Mouse (Mus musculus): Measurements from ENCODE around the gene Ltb4r2.

Gene Ltb4r2

DNA sequence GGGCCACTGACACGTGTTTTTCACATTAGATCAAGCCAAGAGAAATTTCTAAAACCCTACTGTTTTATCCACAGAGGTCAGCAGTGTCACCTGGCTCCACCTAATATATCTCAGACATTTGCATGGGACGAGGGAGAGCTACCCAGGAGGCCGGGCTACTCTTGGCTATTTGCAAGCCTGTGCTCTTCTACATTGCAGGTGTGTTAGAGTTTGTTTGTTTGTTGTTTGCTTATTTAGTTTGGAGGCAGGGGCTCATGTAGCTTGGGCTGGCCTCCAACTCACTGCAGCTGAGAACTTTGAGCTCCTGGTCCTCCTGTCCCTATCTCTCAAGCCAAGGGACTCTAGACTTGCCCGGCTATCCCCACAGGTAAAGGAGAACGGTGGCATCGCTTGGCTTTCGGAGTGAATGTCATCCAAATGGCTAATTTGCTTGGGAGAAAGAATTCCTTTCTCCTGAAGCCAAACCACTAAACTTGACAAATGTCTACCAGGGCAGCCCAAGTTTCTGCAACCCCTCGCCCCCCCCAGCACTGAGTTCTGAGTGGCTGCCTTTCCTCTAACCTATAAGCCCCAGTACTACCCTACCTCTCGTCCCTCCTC lies 21.2 kb downstream of the Ltb4r2 start:
- peak in 1 of 2 experiments; percentile 6 for DNase-seq

DNA sequence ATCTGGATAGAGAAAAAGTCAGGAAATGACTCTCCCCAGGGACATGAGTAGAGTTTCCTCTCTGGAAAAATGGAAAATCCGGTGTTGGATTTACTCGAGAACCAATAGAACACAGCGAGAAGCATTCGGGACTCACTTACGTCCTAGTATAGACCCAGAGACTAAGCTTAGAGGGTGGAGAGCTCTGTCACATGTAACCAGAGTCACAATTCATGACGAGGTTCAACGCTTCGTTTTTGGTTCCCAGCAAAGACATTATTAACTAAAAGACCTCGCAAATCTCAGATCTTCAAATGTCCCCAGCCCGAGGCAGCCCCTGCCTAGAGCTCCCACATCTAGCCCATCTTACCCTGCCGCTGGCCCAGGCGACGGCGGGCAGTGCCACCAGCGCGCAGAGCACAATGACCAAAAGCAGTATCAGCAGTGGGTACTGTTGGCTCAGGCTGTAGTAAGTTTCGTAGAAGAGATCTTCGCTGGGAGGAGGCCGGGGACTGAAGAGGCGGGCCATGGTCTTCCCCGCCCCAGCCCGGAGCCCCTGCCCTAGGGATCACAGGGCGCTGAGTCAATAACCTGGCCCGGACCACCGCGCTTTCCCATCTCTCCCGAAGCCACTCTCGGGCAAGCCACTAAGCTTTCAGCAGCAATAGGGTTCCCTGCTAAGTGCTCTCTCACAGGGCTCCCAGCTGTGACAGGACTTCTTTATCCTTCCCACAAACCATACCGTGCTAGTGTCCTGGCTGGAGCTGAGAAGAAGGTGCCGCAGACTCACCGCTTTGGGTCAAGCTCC lies 22.1 kb downstream of the Ltb4r2 start:
- DNase-seq = peak in 1 of 2 experiments; percentile 13

DNA sequence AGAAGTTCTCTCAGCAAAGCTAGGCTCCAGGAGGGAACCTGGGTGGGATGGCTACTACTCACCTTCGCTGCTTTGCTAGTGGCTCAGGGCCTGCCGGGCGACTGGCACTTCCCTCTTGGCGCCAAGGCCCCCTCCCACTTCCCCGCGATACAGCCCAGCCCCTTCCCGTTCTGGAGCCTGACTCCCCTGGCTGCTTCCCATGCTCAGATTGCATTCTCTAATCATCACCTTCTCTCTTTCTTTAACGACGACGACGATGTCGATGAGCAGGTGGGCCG lies 22.7 kb downstream of the Ltb4r2 start, which contains the start of gene Adcy4:
Gene Adcy4 (minus strand): TSS at position 138 of the 278 bp plus-strand sequence.
- peak in 1 of 2 experiments; percentile 8 for DNase-seq

DNA sequence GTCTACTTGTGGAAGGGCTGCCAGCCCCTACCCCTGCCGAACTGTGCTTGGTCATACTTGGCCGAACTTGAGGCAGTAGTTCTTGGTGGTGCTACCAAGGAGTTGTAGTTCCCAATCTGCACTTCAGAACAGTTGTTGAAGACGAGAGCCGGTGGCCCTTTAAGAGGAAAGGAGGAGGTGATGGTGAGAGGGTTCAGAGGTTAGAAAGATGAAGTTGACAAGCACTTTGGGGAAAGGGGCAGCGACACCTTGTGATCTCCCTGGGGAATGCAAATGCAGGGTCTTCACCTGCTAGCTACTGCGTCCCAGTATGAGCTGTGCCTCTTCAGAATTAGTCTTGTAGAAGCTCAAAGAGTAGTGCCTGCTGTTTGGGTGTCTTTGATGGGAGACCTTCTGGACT lies 24.0 kb downstream of the Ltb4r2 start:
- DNase-seq = peak in 1 of 2 experiments; percentile 13

DNA sequence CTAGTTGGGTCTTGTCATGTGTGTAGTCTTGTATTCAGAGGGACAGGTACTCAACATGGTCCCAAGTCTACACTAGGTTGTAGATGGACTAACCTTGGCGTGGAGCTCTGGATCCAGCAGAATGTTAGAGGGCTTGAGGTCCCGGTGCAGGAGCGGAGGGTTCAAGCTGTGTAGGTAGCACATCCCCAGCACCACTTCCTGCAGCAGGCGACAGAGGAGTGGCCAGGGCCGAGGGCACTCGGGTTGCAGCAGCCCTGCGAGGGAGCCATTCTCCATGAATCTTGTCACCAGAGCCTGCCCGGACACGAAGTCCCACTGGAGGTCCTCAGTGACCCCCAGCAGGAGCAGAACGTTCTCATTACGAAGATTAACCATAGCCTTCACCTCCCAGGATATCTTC lies 26.5 kb downstream of the Ltb4r2 start:
- no peak for DNase-seq

DNA sequence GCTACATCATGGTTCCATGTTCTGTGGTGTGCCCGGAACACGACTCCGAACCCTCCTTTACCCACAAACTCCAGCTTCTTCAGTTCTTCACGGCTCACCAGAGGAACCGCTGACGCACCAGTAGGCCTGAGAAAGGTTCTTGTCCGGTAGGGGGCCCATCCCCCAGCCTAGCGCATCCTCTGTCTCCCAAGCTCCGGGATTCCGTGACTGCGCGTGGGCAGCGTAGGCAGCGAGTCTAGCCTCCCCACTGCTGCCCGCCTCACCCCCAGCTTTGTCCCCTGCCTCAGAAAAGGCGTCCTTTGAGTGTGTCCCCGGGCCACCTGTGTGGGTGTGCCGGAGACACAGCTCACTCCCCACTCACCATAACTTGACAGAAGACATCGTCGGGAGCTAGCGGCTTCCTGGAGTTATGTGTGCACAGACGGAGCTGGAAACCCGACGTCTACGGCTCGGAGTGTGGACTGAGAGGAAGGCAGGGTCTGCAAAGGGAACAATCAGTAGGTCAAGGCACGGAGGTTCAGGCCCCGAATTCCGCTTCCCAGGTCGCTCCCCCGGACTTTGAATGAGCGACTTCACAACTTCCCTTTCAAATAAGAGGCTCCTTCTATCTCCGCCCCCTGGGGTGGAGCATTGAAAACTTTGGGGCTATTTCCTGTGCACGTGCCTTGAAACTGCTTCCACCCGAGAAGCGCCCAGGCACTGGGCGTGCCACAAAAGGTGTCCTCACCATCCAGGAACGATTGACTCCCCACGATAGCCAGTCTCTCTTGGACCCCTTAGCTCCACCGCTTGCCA lies 27.2 kb downstream of the Ltb4r2 start, which contains the start of gene Ripk3:
Gene Ripk3 (minus strand): TSS at position 610 of the 795 bp plus-strand sequence.
- peak in 1 of 2 experiments; percentile 9 for DNase-seq

GRCm38 (mm10) chr14:55793461-55793860 lies 32.2 kb downstream of the Ltb4r2 start:
- peak in 1 of 2 experiments; percentile 0 for DNase-seq

DNA sequence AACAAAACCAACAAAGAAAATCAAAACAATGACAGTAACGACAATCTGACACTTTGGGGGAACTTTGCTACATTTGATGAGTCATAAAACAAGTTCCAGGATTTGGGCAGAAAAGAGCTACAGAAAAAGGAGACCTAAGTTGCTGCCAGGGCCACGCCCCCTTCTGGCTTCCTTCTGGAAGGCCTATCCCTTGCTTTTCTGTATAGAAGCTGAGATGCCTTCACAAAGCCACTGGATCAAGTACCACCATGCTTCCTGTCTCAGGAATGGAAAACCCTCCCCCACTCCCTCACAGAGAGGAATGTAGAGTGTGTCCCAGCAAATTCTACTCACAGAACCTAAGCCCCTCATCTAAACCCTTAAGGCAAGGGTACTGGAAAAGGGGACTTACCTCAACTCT lies 32.7 kb downstream of the Ltb4r2 start:
- DNase-seq = peak in 1 of 2 experiments; percentile 2

DNA sequence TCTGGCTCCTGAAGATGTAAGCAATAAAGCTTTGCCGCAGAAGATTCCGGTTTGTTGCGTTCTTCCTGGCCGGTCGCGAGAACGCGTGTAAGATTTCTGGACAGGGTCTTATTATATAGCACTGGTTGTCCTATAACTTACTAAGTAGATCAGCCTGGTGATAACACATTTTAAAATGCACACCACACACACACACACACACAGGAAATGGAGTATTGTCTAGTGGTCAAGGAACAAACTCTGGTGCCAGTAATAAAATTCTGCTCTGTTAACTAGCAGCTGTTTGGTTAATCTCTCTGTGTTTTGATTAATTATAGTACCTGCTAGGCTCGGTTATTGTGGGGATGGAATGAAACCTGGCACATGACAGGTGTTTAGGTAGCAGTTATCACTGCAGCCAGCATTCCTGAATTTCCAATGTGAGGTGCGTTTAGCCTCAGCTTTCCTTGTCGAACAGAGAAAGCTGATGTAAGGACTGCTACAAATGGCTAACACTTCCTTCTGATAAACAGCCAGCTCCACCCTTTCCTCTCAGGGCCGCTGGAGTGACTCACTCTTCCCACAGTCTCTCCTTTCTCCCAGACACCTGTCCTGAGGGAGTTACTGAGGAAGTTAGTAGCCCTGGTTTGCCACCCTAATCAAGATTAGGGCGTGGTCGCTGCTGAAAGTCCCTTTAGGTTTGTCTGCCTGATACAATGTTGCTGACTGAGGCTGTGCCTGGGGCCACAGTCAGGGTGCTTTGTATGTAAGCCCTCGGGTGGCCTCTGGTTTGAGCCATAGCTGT lies 34.3 kb downstream of the Ltb4r2 start:
- peak in 1 of 2 experiments; percentile 0 for DNase-seq
